Mouse (Mus musculus): Measurements from ENCODE around the gene Napa. TPM values are rescaled to one million over a fixed set of nuclear protein-coding genes. Genes with fewer than 3 reads are reported as not detected.

The Napa gene
- total RNA-seq, 2 experiments from 2014 or later, result 101 to 131 TPM

Other genes starting within 250 kb of the Napa start
- not detected for gene Crx, start 218.5 kb upstream of the Napa start, total RNA-seq (2021)
- not detected for gene Crxos, start 215.8 kb upstream of the Napa start, total RNA-seq (2021)
- 1,000 to 10,000 TPM; 1,514 to 1,837 TPM for gene Selenow, start 176.1 kb upstream of the Napa start, total RNA-seq (2021)
- 10 to 100 TPM; 82.3 to 91.7 TPM for gene Nop53, start 152.4 kb upstream of the Napa start, total RNA-seq (2021)
- gene Ehd2, start 130.9 kb upstream of the Napa start, total RNA-seq (2021), result 10 to 100 TPM; 24.9 to 37.4 TPM
- 1 to 10 TPM; 5.5 to 6.6 TPM for gene Bicra, start 50.5 kb upstream of the Napa start, total RNA-seq (2021)
- not detected for gene Zfp541, start 36.6 kb upstream of the Napa start, total RNA-seq (2021)
- gene Kptn, start 21.4 kb downstream of the Napa start, total RNA-seq (2021), result 10 to 100 TPM; 10.2 to 12.6 TPM
- gene Slc8a2, start 31.4 kb downstream of the Napa start, total RNA-seq (2021), result under 1 TPM; 0.11 to 0.21 TPM
- gene Meis3, start 76.6 kb downstream of the Napa start, total RNA-seq (2021), result 1 to 10 TPM in 1 of 2 experiments, under 1 TPM in 1; 0.62 to 1.4 TPM
- 1 to 10 TPM; 3.9 to 4.4 TPM for gene Dhx34, start 123.6 kb downstream of the Napa start, total RNA-seq (2021)
- under 1 TPM; 0.25 to 0.26 TPM for gene C5ar2, start 145.7 kb downstream of the Napa start, total RNA-seq (2021)
- 1 to 10 TPM; 1.5 to 2.3 TPM for gene C5ar1, start 161.1 kb downstream of the Napa start, total RNA-seq (2021)
- gene Inafm1, start 175.2 kb downstream of the Napa start, total RNA-seq (2021), result 10 to 100 TPM; 14.2 to 14.3 TPM
- 10 to 100 TPM; 35.7 to 38.9 TPM for gene Ccdc9, start 188.3 kb downstream of the Napa start, total RNA-seq (2021)
- gene Bbc3, start 209.9 kb downstream of the Napa start, total RNA-seq (2021), result 1 to 10 TPM; 1.2 to 2.3 TPM

All from gastrocnemius, adult 18-20 months (tissue).